Mouse (Mus musculus) adrenal gland, postnatal 14 days (tissue): ENCODE measurements at regions not wholly inside any gene's neighbourhood (a gene's known extent, or its start where the extent isn't known, plus 50 kb on each side); places are given as distances from the start of the nearest gene placed in this dataset.

Source experiments
- DNase-seq: peaks from one replicate; pipeline ENCODE4 v3.0.0; 2021; ENCODE audit warnings: mixed read lengths

DNA sequence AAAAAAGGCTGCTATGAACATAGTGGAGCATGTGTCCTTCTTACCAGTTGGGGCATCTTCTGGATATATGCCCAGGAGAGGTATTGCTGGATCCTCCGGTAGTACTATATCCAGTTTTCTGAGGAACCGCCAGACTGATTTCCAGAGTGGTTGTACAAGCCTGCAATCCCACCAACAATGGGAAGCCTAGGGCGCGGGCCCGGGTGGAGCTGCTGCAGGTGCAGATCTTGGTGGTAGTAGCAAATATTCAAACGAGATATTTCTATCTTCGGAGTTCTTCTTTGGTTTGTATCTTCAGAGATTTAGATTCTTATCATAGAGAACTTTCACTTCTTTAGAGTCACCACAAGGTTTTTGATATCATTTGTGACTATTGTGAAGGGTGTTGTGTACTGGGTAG is 52.7 kb upstream of the Btbd35f27 start:
- DNase-seq: peak; percentile 2
